Mouse (Mus musculus) kidney, embryonic 14.5 days (tissue): Measurements from ENCODE around the gene Itsn2. TPM values are rescaled to one million over a fixed set of nuclear protein-coding genes. Genes with fewer than 3 reads are reported as not detected.

Experiments
- ATAC-seq: fragments of 200-750 bp; cut with Nextera tagmentation; 2 replicates; pipeline ENCODE4 v1.8.0; 2017; ENCODE audit warnings: moderate number of reproducible peaks, mild to moderate bottlenecking, moderate TSS enrichment, moderate library complexity; ENCODE audit not compliant: low FRiP score, low TSS enrichment
- H3K27ac ChIP-seq: fragments of 300-500 bp; sonication (generic); 2 replicates; pipeline ENCODE4 v1.5.1; 2014; ENCODE audit warnings: low read depth, mild to moderate bottlenecking, low read length, moderate library complexity, mixed read lengths
- H3K27me3 ChIP-seq: fragments of 300-500 bp; sonication (generic); 2 replicates; pipeline ENCODE4 v1.6.1; 2014; ENCODE audit warnings: mild to moderate bottlenecking, low read length; ENCODE audit not compliant: control insufficient read depth, insufficient read depth
- H3K36me3 ChIP-seq: fragments of 300-500 bp; sonication (generic); 2 replicates; pipeline ENCODE4 v1.6.1; 2014; ENCODE audit warnings: low read length, mixed read lengths; ENCODE audit not compliant: control insufficient read depth, insufficient read depth
- H3K4me1 ChIP-seq: fragments of 300-500 bp; sonication (generic); 2 replicates; pipeline ENCODE4 v1.6.1; 2014; ENCODE audit warnings: low read length, mixed read lengths; ENCODE audit not compliant: control insufficient read depth, insufficient read depth
- H3K4me2 ChIP-seq: fragments of 300-500 bp; sonication (generic); replicated peaks from 2 replicates; pipeline ENCODE4 v1.6.1; 2014; ENCODE audit warnings: low read depth, mild to moderate bottlenecking, low read length
- H3K4me3 ChIP-seq: fragments of 300-500 bp; sonication (generic); 2 replicates; pipeline ENCODE4 v1.5.1; 2014; ENCODE audit warnings: mild to moderate bottlenecking, low read length
- H3K9ac ChIP-seq: fragments of 300-500 bp; sonication (generic); 2 replicates; pipeline ENCODE4 v1.6.1; 2014; ENCODE audit warnings: low read depth, mild to moderate bottlenecking, low read length, moderate library complexity
- H3K9me3 ChIP-seq: fragments of 300-500 bp; sonication (generic); 2 replicates; pipeline ENCODE4 v1.6.1; 2016; ENCODE audit warnings: low read length; ENCODE audit not compliant: control insufficient read depth
- WGBS: fragments of 180-500 bp; shearing (Covaris S2); extraction: QIAGEN DNeasy Blood & Tissue Kit; methylation state at CpG from one replicate; pipeline ENCODE4 v1.1.7; 2014; 5-methylcytosine and 5-hydroxymethylcytosine counted together
- polyA plus RNA-seq: library from polyadenylated mRNA; unstranded; fragments of >200 nt; fragmentation: Nextera tagmentation; extraction: Ambion mirVana; gene quantifications from 2 replicates; pipeline ENCODE4 v1.2.1, GENCODE M21; 2014

Gene Itsn2
- polyA plus RNA-seq, 1 experiment from 2014 or later, result 46.8 TPM

- Histone ChIP-seq H3K4me2 (no peak overlapping the region), H3K9ac (no peak overlapping the region), H3K9me3 (no peaks in the 10 kb centered on the region), H3K36me3 (peaks cover 51% of the 10 kb centered on the region), H3K4me3 (no peak overlapping the region), H3K27ac (no peak overlapping the region), H3K4me1 (no peaks in the 10 kb centered on the region), H3K27me3 (no peaks in the 10 kb centered on the region)
- WGBS, result 94% methylated on average over 1 of the region's 1 CpGs
- no peak for ATAC-seq
These were observed 46.0 kb downstream of the Itsn2 start for GRCm38 (mm10) chr12:4638438-4638837.

GRCm38 (mm10) chr12:4640737-4641136 lies 48.3 kb downstream of the Itsn2 start:
- H3K36me3 ChIP-seq, result peaks cover 41% of the 10 kb centered on the region
- ATAC-seq, result no peak

GRCm38 (mm10) chr12:4656813-4657212 lies 64.4 kb downstream of the Itsn2 start:
- ATAC-seq, result no peak
- H3K9me3 ChIP-seq, result no peaks in the 10 kb centered on the region
- WGBS, result 86% methylated on average over 2 of the region's 2 CpGs
- no peak overlapping the region for H3K4me2 ChIP-seq
- H3K36me3 ChIP-seq, result peaks cover 41% of the 10 kb centered on the region
- no peaks in the 10 kb centered on the region for H3K27me3 ChIP-seq
- no peak overlapping the region for H3K27ac ChIP-seq
- no peak overlapping the region for H3K4me3 ChIP-seq
- no peak overlapping the region for H3K9ac ChIP-seq
- H3K4me1 ChIP-seq, result no peaks in the 10 kb centered on the region

More at GRCm38 (mm10) chr12:4640737-4641136, 48.3 kb downstream of the Itsn2 start:
- Histone ChIP-seq H3K4me2 (no peak overlapping the region), H3K9ac (no peak overlapping the region), H3K4me3 (no peak overlapping the region), H3K9me3 (no peaks in the 10 kb centered on the region), H3K27me3 (no peaks in the 10 kb centered on the region), H3K27ac (no peak overlapping the region), H3K4me1 (no peaks in the 10 kb centered on the region)
- WGBS, result 91% methylated on average over 1 of the region's 1 CpGs

GRCm38 (mm10) chr12:4664929-4665674 lies 72.7 kb downstream of the Itsn2 start:
- no peak overlapping the region for H3K9ac ChIP-seq
- H3K36me3 ChIP-seq, result peaks cover 36% of the 10 kb centered on the region
- H3K4me3 ChIP-seq, result no peak overlapping the region
- H3K4me2 ChIP-seq, result no peak overlapping the region
- no peaks in the 10 kb centered on the region for H3K4me1 ChIP-seq
- H3K27me3 ChIP-seq, result no peaks in the 10 kb centered on the region
- H3K9me3 ChIP-seq, result no peaks in the 10 kb centered on the region
- 79% methylated on average over 7 of the region's 7 CpGs for WGBS
- no peak for ATAC-seq
- H3K27ac ChIP-seq, result no peak overlapping the region

- no peaks in the 10 kb centered on the region for H3K9me3 ChIP-seq
- H3K4me1 ChIP-seq, result no peaks in the 10 kb centered on the region
- H3K36me3 ChIP-seq, result peaks cover 35% of the 10 kb centered on the region
- no peak overlapping the region for H3K9ac ChIP-seq
- H3K27me3 ChIP-seq, result no peaks in the 10 kb centered on the region
- H3K4me3 ChIP-seq, result no peak overlapping the region
- no peak for ATAC-seq
- no peak overlapping the region for H3K4me2 ChIP-seq
- H3K27ac ChIP-seq, result no peak overlapping the region
- WGBS, result 83% methylated on average over 5 of the region's 5 CpGs
These were observed 73.2 kb downstream of the Itsn2 start for GRCm38 (mm10) chr12:4665675-4666037.

- no peaks in the 10 kb centered on the region for H3K4me1 ChIP-seq
- ATAC-seq, result no peak
- H3K9me3 ChIP-seq, result no peaks in the 10 kb centered on the region
- no peaks in the 10 kb centered on the region for H3K27me3 ChIP-seq
- H3K9ac ChIP-seq, result no peak overlapping the region
- H3K36me3 ChIP-seq, result peaks cover 49% of the 10 kb centered on the region; the same call in 1 of the 2 replicates
- no peak overlapping the region for H3K4me2 ChIP-seq
- WGBS, result 95% methylated on average over 1 of the region's 1 CpGs
- no peak overlapping the region for H3K4me3 ChIP-seq
- no peak overlapping the region for H3K27ac ChIP-seq
These were observed 83.9 kb downstream of the Itsn2 start for GRCm38 (mm10) chr12:4676336-4676735.

GRCm38 (mm10) chr12:4679971-4680370 lies 87.5 kb downstream of the Itsn2 start:
- H3K4me1 ChIP-seq, result no peaks in the 10 kb centered on the region
- peaks cover 21% of the 10 kb centered on the region; the same call in 1 of the 2 replicates for H3K36me3 ChIP-seq
- no peaks in the 10 kb centered on the region for H3K9me3 ChIP-seq
- 75% methylated on average over 4 of the region's 4 CpGs for WGBS
- H3K27me3 ChIP-seq, result no peaks in the 10 kb centered on the region
- H3K4me2 ChIP-seq, result no peak overlapping the region
- no peak overlapping the region for H3K4me3 ChIP-seq
- no peak overlapping the region for H3K9ac ChIP-seq
- no peak overlapping the region for H3K27ac ChIP-seq
- no peak for ATAC-seq

- no peak overlapping the region for H3K9ac ChIP-seq
- no peaks in the 10 kb centered on the region for H3K27me3 ChIP-seq
- 90% methylated on average over 4 of the region's 4 CpGs for WGBS
- H3K4me2 ChIP-seq, result no peak overlapping the region
- H3K27ac ChIP-seq, result no peak overlapping the region
- H3K9me3 ChIP-seq, result no peaks in the 10 kb centered on the region
- no peak overlapping the region for H3K4me3 ChIP-seq
- H3K4me1 ChIP-seq, result no peaks in the 10 kb centered on the region
- H3K36me3 ChIP-seq, result no peaks in the 10 kb centered on the region; the same call in 1 of the 2 replicates
- ATAC-seq, result no peak
These were observed 93.0 kb downstream of the Itsn2 start for GRCm38 (mm10) chr12:4685441-4685840.

- H3K9me3 ChIP-seq, result no peaks in the 10 kb centered on the region
- no peaks in the 10 kb centered on the region for H3K27me3 ChIP-seq
- H3K9ac ChIP-seq, result no peak overlapping the region
- no peaks in the 10 kb centered on the region; the same call in 1 of the 2 replicates for H3K36me3 ChIP-seq
- ATAC-seq, result no peak
- H3K4me3 ChIP-seq, result no peak overlapping the region
- H3K4me2 ChIP-seq, result no peak overlapping the region
- no peak overlapping the region for H3K27ac ChIP-seq
- no peaks in the 10 kb centered on the region for H3K4me1 ChIP-seq
- WGBS, result 84% methylated on average over 2 of the region's 2 CpGs
These were observed 95.9 kb downstream of the Itsn2 start for GRCm38 (mm10) chr12:4688386-4688785.
